Mouse (Mus musculus) ES-CJ7 (cell line): ENCODE measurements around the gene Bcar1.

Experiments
- DNase-seq: peaks from one replicate; pipeline ENCODE4 v3.0.0; 2011; ENCODE audit warnings: low read depth, low spot score

Bcar1 gene

GRCm38 (mm10) chr8:111743792-111744696, at the start of gene Bcar1:
TSS of gene Bcar1 (minus strand) at chr8:111743809.
- DNase-seq = peak; percentile 83

GRCm38 (mm10) chr8:111789639-111790038, 46.0 kb upstream of the Bcar1 start:
- peak; percentile 77 for DNase-seq

- peak; percentile 88 for DNase-seq
These were observed 45.6 kb upstream of the Bcar1 start for GRCm38 (mm10) chr8:111789200-111789599.

GRCm38 (mm10) chr8:111788497-111788896, 44.9 kb upstream of the Bcar1 start:
- DNase-seq = no peak

GRCm38 (mm10) chr8:111788085-111788484, 44.5 kb upstream of the Bcar1 start:
- DNase-seq = no peak

GRCm38 (mm10) chr8:111787683-111788082, 44.1 kb upstream of the Bcar1 start:
- no peak for DNase-seq

GRCm38 (mm10) chr8:111786701-111787588, 43.3 kb upstream of the Bcar1 start:
- DNase-seq = no peak

- DNase-seq = no peak
These were observed 42.5 kb upstream of the Bcar1 start for GRCm38 (mm10) chr8:111786116-111786515.

- DNase-seq = no peak
These were observed 39.2 kb upstream of the Bcar1 start for GRCm38 (mm10) chr8:111782671-111783394.

GRCm38 (mm10) chr8:111782161-111782560, 38.6 kb upstream of the Bcar1 start:
- no peak for DNase-seq

- DNase-seq = no peak
These were observed 37.3 kb upstream of the Bcar1 start for GRCm38 (mm10) chr8:111780697-111781424.

GRCm38 (mm10) chr8:111779690-111780089, 36.1 kb upstream of the Bcar1 start:
- no peak for DNase-seq

- no peak for DNase-seq
These were observed 35.2 kb upstream of the Bcar1 start for GRCm38 (mm10) chr8:111778801-111779200.

- DNase-seq = no peak
These were observed 32.9 kb upstream of the Bcar1 start for GRCm38 (mm10) chr8:111776492-111776891.

- no peak for DNase-seq
These were observed 32.2 kb upstream of the Bcar1 start for GRCm38 (mm10) chr8:111775766-111776165.

- no peak for DNase-seq
These were observed 29.9 kb upstream of the Bcar1 start for GRCm38 (mm10) chr8:111773476-111773875.

GRCm38 (mm10) chr8:111773057-111773456, 29.4 kb upstream of the Bcar1 start:
- no peak for DNase-seq

GRCm38 (mm10) chr8:111772083-111772482, 28.5 kb upstream of the Bcar1 start:
- DNase-seq = no peak

GRCm38 (mm10) chr8:111771625-111772020, 28.0 kb upstream of the Bcar1 start:
- DNase-seq = no peak

GRCm38 (mm10) chr8:111770958-111771624, 27.5 kb upstream of the Bcar1 start:
- no peak for DNase-seq
